Mouse (Mus musculus): ENCODE measurements around the gene Myo18b.

- TF ChIP-seq MYOD1 (IDR thresholded peaks at IDR 0.05; ENCODE audit: control insufficient read depth, insufficient read length, low read depth): no peak
- no peak for TF ChIP-seq CEBPB (IDR thresholded peaks at IDR 0.05; ENCODE audit: low read depth)
- TF ChIP-seq CTCF (IDR thresholded peaks at IDR 0.05; ENCODE audit: control insufficient read depth, insufficient read depth, insufficient read length): no peak
These were observed 25.8 kb upstream of the Myo18b start for GRCm38 (mm10) chr5:112921914-112922313.
